Mouse (Mus musculus) bone marrow macrophage, adult 2 months (primary cell): ENCODE data around the gene Mtor.

Experiments
- CTCF ChIP-seq: IDR thresholded peaks from 2 replicates; pipeline ENCODE4 v1.5.1; 2012; ENCODE audit warnings: low read depth, mild to moderate bottlenecking, low read length, moderate library complexity
- POLR2A ChIP-seq: IDR thresholded peaks from 2 replicates; pipeline ENCODE4 v1.6.1; 2012; ENCODE audit warnings: mild to moderate bottlenecking, low read depth, low read length, borderline replicate concordance

DNA sequence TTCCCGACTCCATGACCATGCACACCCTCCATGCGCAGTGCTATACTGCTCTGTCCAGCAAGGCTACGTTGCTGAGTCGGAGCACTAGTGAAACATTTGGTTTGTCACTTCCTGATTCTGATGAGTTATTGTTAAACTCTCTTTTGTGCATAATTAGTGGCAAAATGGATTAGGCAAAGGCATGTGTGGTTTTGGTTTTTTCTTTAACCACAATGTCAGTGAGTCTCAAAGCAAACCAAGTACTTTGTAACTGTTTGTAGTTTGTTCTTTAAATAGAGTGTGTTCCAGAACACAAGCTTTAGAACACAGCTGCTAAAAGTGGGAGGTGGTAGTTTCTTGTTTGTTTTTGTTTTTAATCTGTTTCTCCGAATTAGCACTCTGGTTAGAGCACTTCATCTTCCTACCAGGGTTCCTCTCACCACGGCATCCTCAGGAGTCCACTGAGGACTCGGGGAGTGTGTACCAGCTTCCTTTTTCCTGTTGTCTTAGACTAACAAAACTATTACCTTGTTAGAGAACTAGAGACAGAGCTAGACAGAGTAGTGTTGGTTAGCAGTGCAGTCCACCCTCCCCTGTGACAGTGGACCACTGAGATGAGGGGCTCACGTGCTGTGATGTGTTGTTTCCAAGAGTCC is 61.2 kb downstream of the Mtor start:
- TF ChIP-seq CTCF: no peak
- no peak for TF ChIP-seq POLR2A
